Mouse (Mus musculus): ENCODE data around the gene Vps37b.

DNA sequence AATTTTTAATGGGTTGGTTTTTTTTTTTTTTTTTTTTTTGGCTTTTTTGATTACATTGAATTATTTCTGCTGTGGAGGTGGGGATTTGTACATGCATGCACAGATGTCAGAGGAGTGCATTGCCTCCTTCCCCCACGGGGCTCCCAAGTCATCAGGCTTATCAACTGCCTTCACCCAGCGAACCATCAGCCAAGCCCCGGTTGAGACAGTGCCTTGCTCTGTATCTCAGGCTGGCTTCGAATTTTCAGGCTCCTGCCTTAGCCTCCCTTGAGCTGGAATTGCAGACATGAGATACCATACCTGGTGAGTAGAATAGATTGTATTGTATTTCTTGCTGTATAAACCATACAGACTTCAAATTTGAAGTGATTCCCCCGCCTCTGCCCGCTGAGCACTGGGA lies 7.5 kb upstream of the Vps37b start:
- no peak for TF ChIP-seq CTCF (IDR thresholded peaks at IDR 0.05; ENCODE audit: borderline replicate concordance, insufficient read depth, low read depth, low read length)
- TF ChIP-seq POLR2A (IDR thresholded peaks at IDR 0.05; ENCODE audit: borderline replicate concordance, insufficient read depth, low read length) = no peak
